Mouse (Mus musculus) ES-E14 (cell line): ENCODE data around the gene Nampt.

Experiments
- CHD2 ChIP-seq: IDR thresholded peaks from 2 replicates; pipeline ENCODE4 v1.6.1; 2014; ENCODE audit warnings: mild to moderate bottlenecking, low read depth, low read length, inconsistent platforms
- HCFC1 ChIP-seq: IDR thresholded peaks from 2 replicates; pipeline ENCODE4 v1.6.1; 2012; ENCODE audit warnings: low read length, inconsistent platforms, borderline replicate concordance; ENCODE audit not compliant: insufficient read depth
- MAFK ChIP-seq: IDR thresholded peaks from 2 replicates; pipeline ENCODE4 v1.6.1; 2014; ENCODE audit warnings: mild to moderate bottlenecking, low read depth, low read length, inconsistent platforms; ENCODE audit not compliant: insufficient read depth
- ZC3H11A ChIP-seq: IDR thresholded peaks from 2 replicates; pipeline ENCODE4 v1.6.1; 2012; ENCODE audit warnings: low read depth, mild to moderate bottlenecking, inconsistent platforms, low read length, borderline replicate concordance
- ZNF384 ChIP-seq: IDR thresholded peaks from 2 replicates; pipeline ENCODE4 v1.6.1; 2012; ENCODE audit warnings: low read depth, low read length, inconsistent platforms

GRCm38 (mm10) chr12:32789092-32789491 is 30.3 kb upstream of the Nampt start:
- no peak for TF ChIP-seq HCFC1
- TF ChIP-seq ZNF384, result no peak
- no peak for TF ChIP-seq ZC3H11A
- TF ChIP-seq MAFK, result no peak
- no peak for TF ChIP-seq CHD2
